In genomic region chr15:5241304-5242201, GRCm38 (mm10) we compare ENCODE assay signal across 8 mouse cellular contexts. TPM values are rescaled to one million over a fixed set of nuclear protein-coding genes. Genes with fewer than 3 reads are reported as not detected.
DNase-seq lines count a peak whose midpoint lies in the region; ATAC-seq and TF ChIP-seq lines count a peak whose summit lies in the region.

No protein-coding gene starts in this region.

- peak overlapping the region; percentile 46 for H3K4me3 ChIP-seq in left cerebral cortex, adult 2 months
- peak overlapping the region; percentile 91 for H3K4me3 ChIP-seq in bone marrow macrophage, adult 2 months (ENCODE audit: insufficient read depth, low read length)
- H3K4me3 ChIP-seq in lung, embryonic 16.5 days (ENCODE audit: low read length) = peak overlapping the region; percentile 61

- DNase-seq in left cerebral cortex, adult 2 months (ENCODE audit: extremely low spot score in 1 of 2, low spot score in 2 of 2) = peak in 1 of 2 experiments; percentile 41
- DNase-seq in left cerebral cortex, adult 11 months (ENCODE audit: low spot score) = no peak
- peak; percentile 22 for DNase-seq in gastrocnemius, postnatal 10 days
- DNase-seq in induced T-regulatory cell, adult 2 months (ENCODE audit: low read depth) = peak; percentile 84
- peak; percentile 67 to 68 for DNase-seq in right cerebral cortex, postnatal 10 days (ENCODE audit: low spot score in 2 of 2)
- DNase-seq in layer of hippocampus, adult 8-10 months (ENCODE audit: low spot score in 2 of 2) = no peak

- peak overlapping the region; percentile 99 for H3K4me2 ChIP-seq in lung, embryonic 16.5 days (ENCODE audit: low read depth, low read length)

- H3K27ac ChIP-seq in left cerebral cortex, adult 2 months = no peak overlapping the region
- H3K27ac ChIP-seq in bone marrow macrophage, adult 2 months (ENCODE audit: insufficient read depth, low read depth, low read length) = peak overlapping the region; percentile 17
- no peak overlapping the region for H3K27ac ChIP-seq in lung, embryonic 16.5 days (ENCODE audit: low read length)

- peaks cover 44% of the 10 kb centered on the region for H3K27me3 ChIP-seq in lung, embryonic 16.5 days (ENCODE audit: control insufficient read depth, insufficient read depth, low read depth, low read length)

- H3K36me3 ChIP-seq in lung, embryonic 16.5 days (ENCODE audit: control insufficient read depth, insufficient read depth, low read length) = no peaks in the 10 kb centered on the region

- intact Hi-C loops in left cerebral cortex, adult 2 months (cut with DNase I) = no loop called here

- no peak for ATAC-seq in lung, embryonic 16.5 days (ENCODE audit: low read depth)

- peak; percentile 11 for TF ChIP-seq CTCF in left cerebral cortex, adult 2 months (IDR thresholded peaks at IDR 0.05)
- TF ChIP-seq CTCF in bone marrow macrophage, adult 2 months (IDR thresholded peaks at IDR 0.05; ENCODE audit: low read depth, low read length) = 0 out of 2 replicates have a peak, but pooled peaks have one; percentile 28

- H3K4me1 ChIP-seq in bone marrow macrophage, adult 2 months (ENCODE audit: control insufficient read depth, insufficient read depth, low read length) = peaks cover 24% of the 10 kb centered on the region
- H3K4me1 ChIP-seq in lung, embryonic 16.5 days (replicated peaks; ENCODE audit: control insufficient read depth, insufficient read depth, low read length) = peaks cover 18% of the 10 kb centered on the region

- peak overlapping the region; percentile 50 for H3K9ac ChIP-seq in lung, embryonic 16.5 days (ENCODE audit: low read length)

- H3K9me3 ChIP-seq in lung, embryonic 16.5 days (ENCODE audit: control insufficient read depth, low read length) = no peaks in the 10 kb centered on the region

- WGBS in lung, embryonic 16.5 days = 27% methylated on average over 12 of the region's 12 CpGs

- no peak for TF ChIP-seq POLR2A in bone marrow macrophage, adult 2 months (IDR thresholded peaks at IDR 0.05; ENCODE audit: borderline replicate concordance, low read depth, low read length)

RNA-seq across cellular contexts. Expression of gene Ptger4, which starts 2.4 kb away (rescaled TPM):
- total RNA-seq in left cerebral cortex, adult 2 months (2021) = 1 to 10 TPM; 1.1 to 1.2 TPM
- polyA plus RNA-seq in bone marrow macrophage, adult 2 months (2012; ENCODE audit: insufficient read depth, insufficient read length, missing spikeins) = 28.6 and 32.5 TPM in 2 replicates
- 1 to 10 TPM in 1 of 2 experiments, under 1 TPM in 1; 0.94 to 1.5 TPM for total RNA-seq in gastrocnemius, postnatal 10 days (2021)
- 2.1 and 2.8 TPM in 2 replicates for polyA plus RNA-seq in lung, embryonic 16.5 days (2015; fragmentation: Nextera tagmentation; extraction: Ambion mirVana)
- total RNA-seq in layer of hippocampus, adult 8-10 months (2022) = 1 to 10 TPM in 3 of 4 experiments, under 1 TPM in 1; 0.64 to 1.6 (median 1.2) TPM

RNA-seq across cellular contexts. Expression of gene Ttc33, which starts 56.2 kb away (rescaled TPM):
- total RNA-seq in left cerebral cortex, adult 2 months (2021) = 10 to 100 TPM; 90.7 to 95.1 TPM
- polyA plus RNA-seq in bone marrow macrophage, adult 2 months (2012; ENCODE audit: insufficient read depth, insufficient read length, missing spikeins) = 40.7 and 44.6 TPM in 2 replicates
- 10 to 100 TPM; 34.9 to 35.4 TPM for total RNA-seq in gastrocnemius, postnatal 10 days (2021)
- 38.8 and 44.3 TPM in 2 replicates for polyA plus RNA-seq in lung, embryonic 16.5 days (2015; fragmentation: Nextera tagmentation; extraction: Ambion mirVana)
- 10 to 100 TPM; 75.5 to 85.2 (median 82.2) TPM for total RNA-seq in layer of hippocampus, adult 8-10 months (2022)

Comparison
In these comparisons a context has a peak if more than half of its experiments do, and no peak if none do; other contexts are left out.
1. DNase-seq: peak in gastrocnemius, postnatal 10 days (single experiment), induced T-regulatory cell, adult 2 months (single experiment) and right cerebral cortex, postnatal 10 days (2 of 2); none in left cerebral cortex, adult 11 months (single experiment) and layer of hippocampus, adult 8-10 months (0 of 2).
2. Peak in every context shown above with its lines, with median percentiles within 50 percentile points of each other: H3K4me3 ChIP-seq.